Mouse (Mus musculus) induced T-regulatory cell, adult 2 months (primary cell): ENCODE data around the gene Hs1bp3.

ENCODE experiments used
- DNase-seq: peaks from one replicate; pipeline ENCODE4 v3.0.0-alpha.2; 2012; ENCODE audit warnings: low read depth

The Hs1bp3 gene

GRCm38 (mm10) chr12:8301841-8302431 lies 11.3 kb upstream of the Hs1bp3 start, which contains the start of gene Gdf7:
Gdf7 (minus strand) TSS chr12:8301954.
- DNase-seq, result no peak

GRCm38 (mm10) chr12:8305258-8305657 lies 8.0 kb upstream of the Hs1bp3 start:
- no peak for DNase-seq

GRCm38 (mm10) chr12:8306432-8306831 lies 6.8 kb upstream of the Hs1bp3 start:
- peak; percentile 82 for DNase-seq

- peak; percentile 71 for DNase-seq
Measured at GRCm38 (mm10) chr12:8306910-8307309, 6.3 kb upstream of the Hs1bp3 start.

GRCm38 (mm10) chr12:8310992-8311391 lies 2.2 kb upstream of the Hs1bp3 start:
- no peak for DNase-seq

GRCm38 (mm10) chr12:8312266-8312665 lies 966 bp upstream of the Hs1bp3 start:
- DNase-seq, result no peak

- DNase-seq, result no peak
Measured at GRCm38 (mm10) chr12:8313773-8314172, 541 bp downstream of the Hs1bp3 start.

- peak; percentile 28 for DNase-seq
Measured at GRCm38 (mm10) chr12:8316541-8316940, 3.3 kb downstream of the Hs1bp3 start.

GRCm38 (mm10) chr12:8320084-8320713 lies 7.0 kb downstream of the Hs1bp3 start:
- DNase-seq, result peak; percentile 70

- DNase-seq, result no peak
Measured at GRCm38 (mm10) chr12:8321506-8321905, 8.3 kb downstream of the Hs1bp3 start.

- no peak for DNase-seq
Measured at GRCm38 (mm10) chr12:8324086-8324485, 10.9 kb downstream of the Hs1bp3 start.

GRCm38 (mm10) chr12:8325245-8325942 lies 12.2 kb downstream of the Hs1bp3 start:
- DNase-seq, result no peak

GRCm38 (mm10) chr12:8325943-8326522 lies 12.8 kb downstream of the Hs1bp3 start:
- DNase-seq, result no peak

GRCm38 (mm10) chr12:8326825-8327674 lies 13.8 kb downstream of the Hs1bp3 start:
- DNase-seq, result peak; percentile 89

- no peak for DNase-seq
Measured at GRCm38 (mm10) chr12:8327675-8328053, 14.4 kb downstream of the Hs1bp3 start.

GRCm38 (mm10) chr12:8329236-8329635 lies 16.0 kb downstream of the Hs1bp3 start:
- DNase-seq, result no peak

GRCm38 (mm10) chr12:8331489-8332173 lies 18.4 kb downstream of the Hs1bp3 start:
- no peak for DNase-seq

GRCm38 (mm10) chr12:8332174-8332542 lies 18.9 kb downstream of the Hs1bp3 start:
- no peak for DNase-seq

GRCm38 (mm10) chr12:8333617-8334016 lies 20.4 kb downstream of the Hs1bp3 start:
- no peak for DNase-seq

- DNase-seq, result no peak
Measured at GRCm38 (mm10) chr12:8334261-8334660, 21.0 kb downstream of the Hs1bp3 start.

- no peak for DNase-seq
Measured at GRCm38 (mm10) chr12:8335503-8335902, 22.3 kb downstream of the Hs1bp3 start.
